Mouse (Mus musculus) brain, embryonic 14.5 days (tissue): Measurements from ENCODE around the gene Vmn2r42. TPM values are rescaled to one million over a fixed set of nuclear protein-coding genes. Genes with fewer than 3 reads are reported as not detected.
"Not testable (repeated sequence)": the region's sequence is repeated elsewhere in the genome, so short reads cannot be mapped to it uniquely, and the experiment has no call there.

Source experiments
- DNase-seq: peaks from one replicate; pipeline ENCODE4 v3.0.0-alpha.2; 2011; ENCODE audit warnings: low read depth
- polyA plus RNA-seq: library from polyadenylated mRNA; depleted of rRNA; stranded (reverse); fragments of >200 nt; gene quantifications from 2 replicates; pipeline ENCODE4 v1.2.3, GENCODE M21; 2012; rRNA removed

Vmn2r42 gene
- polyA plus RNA-seq, result not detected in 2 replicates

DNA sequence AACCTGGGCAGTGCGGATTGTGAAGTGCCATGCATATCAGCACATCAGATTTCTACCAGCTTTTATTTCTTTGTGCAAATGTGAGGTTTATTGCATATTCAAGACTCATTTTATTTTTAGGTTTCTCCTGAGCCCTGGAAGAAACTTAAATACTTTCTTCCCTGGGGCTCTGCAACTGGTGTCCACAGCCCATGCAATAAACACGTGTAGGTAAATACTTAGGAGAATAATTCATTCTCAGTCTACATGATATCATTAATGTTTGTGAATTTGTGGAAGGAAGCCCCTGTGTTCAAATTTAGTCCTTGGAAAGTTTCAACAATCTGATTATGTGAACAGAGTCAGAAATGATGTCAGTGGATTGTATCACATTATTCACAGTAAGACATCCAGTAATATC, at the start of gene Vmn2r42:
Gene Vmn2r42, minus strand, starts transcription at position 101 of the 400 bp plus-strand sequence.
- not testable (repeated sequence) for DNase-seq

DNA sequence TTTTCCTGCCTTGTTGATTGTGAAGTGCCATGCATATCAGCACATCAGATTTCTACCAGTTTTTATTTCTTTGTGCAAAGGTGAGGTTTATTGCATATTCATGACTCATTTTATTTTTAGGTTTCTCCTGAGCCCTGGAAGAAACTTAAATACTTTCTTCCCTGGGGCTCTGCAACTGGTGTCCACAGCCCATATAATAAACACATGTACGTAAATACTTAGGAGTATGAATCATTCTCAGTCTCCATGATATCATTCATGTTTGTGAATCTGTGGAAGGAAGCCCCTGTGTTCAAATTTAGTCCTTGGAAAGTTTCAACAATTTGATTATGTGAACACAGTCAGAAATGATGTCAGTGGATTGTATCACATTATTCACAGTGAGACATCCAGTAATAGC, 38.6 kb downstream of the Vmn2r42 start, which contains the start of gene Vmn2r41:
Gene Vmn2r41, minus strand, starts transcription at position 101 of the 400 bp plus-strand sequence.
- not testable (repeated sequence) for DNase-seq

Other genes with a start within 250 kb of the Vmn2r42 start
- gene Vmn2r41, start 38.7 kb downstream of the Vmn2r42 start, polyA plus RNA-seq, result not detected in 2 replicates
- gene Vmn2r43, start 60.3 kb upstream of the Vmn2r42 start, polyA plus RNA-seq, result not detected in 2 replicates
- not detected in 2 replicates for gene Vmn2r44, start 183.0 kb upstream of the Vmn2r42 start, polyA plus RNA-seq